In genomic region chr9:120020285-120020890, GRCm38 (mm10) we compare ENCODE assay signal across 8 mouse cellular contexts. TPM values are rescaled to one million over a fixed set of nuclear protein-coding genes. Genes with fewer than 3 reads are reported as not detected.
DNase-seq lines count a peak whose midpoint lies in the region; ATAC-seq and TF ChIP-seq lines count a peak whose summit lies in the region.

No protein-coding gene starts in this region.

- peak; percentile 83 to 90 for TF ChIP-seq CTCF in CH12.LX (conservative IDR thresholded peaks at IDR 0.05 in 1 of 2, IDR thresholded peaks at IDR 0.05 in 1 of 2; ENCODE audit: low read depth in 2 of 2, low read length in 2 of 2)
- TF ChIP-seq CTCF in cortical plate, adult 2 months (IDR thresholded peaks at IDR 0.05; ENCODE audit: extremely low read depth, insufficient read depth, low read length) = peak; percentile 56
- no peak for TF ChIP-seq CTCF in lung, adult 2 months (IDR thresholded peaks at IDR 0.05; ENCODE audit: insufficient read depth, low read length)

- no peaks in the 10 kb centered on the region for H3K79me2 ChIP-seq in CH12.LX (replicated peaks; ENCODE audit: control insufficient read depth, extremely low read depth, insufficient read depth, poor library complexity, severe bottlenecking)

- no peak overlapping the region for H3K4me2 ChIP-seq in CH12.LX (ENCODE audit: insufficient read depth, low read depth, poor library complexity, severe bottlenecking)

- peak; percentile 72 for TF ChIP-seq RAD21 in CH12.LX (IDR thresholded peaks at IDR 0.05; ENCODE audit: low read depth, low read length)

- no peak overlapping the region for H3K9ac ChIP-seq in CH12.LX (ENCODE audit: insufficient read depth, low read depth)

- 31% methylated on average over 7 of the region's 7 CpGs for WGBS in lung, adult 2 months

- H3K4me3 ChIP-seq in CH12.LX (replicated peaks in 1 of 3; ENCODE audit: low read depth in 2 of 3, low read length in 2 of 3, poor library complexity in 1 of 3) = no peak overlapping the region
- no peak overlapping the region for H3K4me3 ChIP-seq in cortical plate, adult 2 months (ENCODE audit: insufficient read depth, low read length)
- H3K4me3 ChIP-seq in lung, adult 2 months (replicated peaks; ENCODE audit: extremely low read depth, low read depth, low read length) = no peak overlapping the region

- in situ Hi-C loops in CH12.LX (cut with MboI; ENCODE audit: low pct_ligation_motif_present, low pct_unique_long_range_greater_than_20kb, low sequenced_read_pairs) = no loop called here

- H3K36me3 ChIP-seq in CH12.LX (replicated peaks in 1 of 2; ENCODE audit: control insufficient read depth in 1 of 2, insufficient read depth in 1 of 2, low read length in 1 of 2) = no peaks in the 10 kb centered on the region

- H3K4me1 ChIP-seq in CH12.LX (ENCODE audit: control insufficient read depth in 1 of 2, insufficient read depth in 2 of 2) = peaks cover 13 to 40% of the 10 kb centered on the region in 2 experiments
- H3K4me1 ChIP-seq in cortical plate, adult 2 months (ENCODE audit: control insufficient read depth, insufficient read depth, low read length) = no peaks in the 10 kb centered on the region
- no peaks in the 10 kb centered on the region for H3K4me1 ChIP-seq in lung, adult 2 months (ENCODE audit: control insufficient read depth, insufficient read depth, low read length)

- TF ChIP-seq EP300 in CH12.LX (IDR thresholded peaks at IDR 0.05; ENCODE audit: low read length) = no peak

- no peak overlapping the region for H3K27ac ChIP-seq in CH12.LX (ENCODE audit: insufficient read depth, low read depth)
- no peak overlapping the region for H3K27ac ChIP-seq in cortical plate, adult 2 months (ENCODE audit: insufficient read depth, low read length)

- TF ChIP-seq POLR2A in CH12.LX (IDR thresholded peaks at IDR 0.05; ENCODE audit: low read depth, low read length) = no peak
- TF ChIP-seq POLR2A in cortical plate, adult 2 months (IDR thresholded peaks at IDR 0.05; ENCODE audit: extremely low read depth, insufficient read depth, low read length) = no peak
- no peak for TF ChIP-seq POLR2A in lung, adult 2 months (IDR thresholded peaks at IDR 0.05; ENCODE audit: borderline replicate concordance, extremely low read depth, low read depth, low read length)

- DNase-seq in CH12.LX (ENCODE audit: extremely low read depth) = peak; percentile 71
- DNase-seq in R1 (ENCODE audit: low read depth, low spot score) = peak; percentile 84
- DNase-seq in heart, adult 8-10 months (ENCODE audit: low spot score) = peak; percentile 78
- DNase-seq in kidney, postnatal 25 days = peak; percentile 70 to 86
- peak; percentile 66 for DNase-seq in lung, adult 2 months
- DNase-seq in right cerebral cortex, postnatal 14 days = peak; percentile 85

- peaks cover 67% of the 10 kb centered on the region for H3K27me3 ChIP-seq in CH12.LX (replicated peaks)

- dilution Hi-C loops in CH12.LX (cut with MboI; ENCODE audit: extremely low pct_ligation_motif_present, extremely low pct_unique_long_range_greater_than_20kb, low sequenced_read_pairs) = no loop called here

- no peak for ATAC-seq in activated CD4-positive, CD25-positive, alpha-beta regulatory T cell, adult 4 months

- H3K9me3 ChIP-seq in CH12.LX (replicated peaks; ENCODE audit: low read length) = no peaks in the 10 kb centered on the region

TF ChIP-seq in CH12.LX, 34 proteins besides CTCF, POLR2A, EP300 and RAD21:
- TF ChIP-seq SMC3 (IDR thresholded peaks at IDR 0.05; ENCODE audit: low read depth, low read length) = peak; percentile 73
- TF ChIP-seq JUND (conservative IDR thresholded peaks at IDR 0.05; ENCODE audit: low read depth, low read length) = no peak
- no peak for TF ChIP-seq E2F4 (IDR thresholded peaks at IDR 0.05; ENCODE audit: insufficient replicate concordance, low read depth, low read length)
- no peak for TF ChIP-seq SIN3A (IDR thresholded peaks at IDR 0.05; ENCODE audit: low read length)
- TF ChIP-seq IRF4 (IDR thresholded peaks at IDR 0.05; ENCODE audit: low read depth, low read length) = no peak
- TF ChIP-seq MXI1 (IDR thresholded peaks at IDR 0.05; ENCODE audit: low read depth, low read length) = no peak
- 0 out of 2 replicates have a peak, but pooled peaks have one; percentile 2 for TF ChIP-seq ZC3H11A (IDR thresholded peaks at IDR 0.05; ENCODE audit: low read depth, low read length)
- peak; percentile 61; the same call in 1 of the 2 replicates for TF ChIP-seq MAFK (IDR thresholded peaks at IDR 0.05; ENCODE audit: insufficient replicate concordance, low read length)
- no peak for TF ChIP-seq CHD2 (IDR thresholded peaks at IDR 0.05; ENCODE audit: low read length)
- no peak for TF ChIP-seq CHD1 (IDR thresholded peaks at IDR 0.05; ENCODE audit: low read depth, low read length)
- no peak for TF ChIP-seq MEF2A (IDR thresholded peaks at IDR 0.05; ENCODE audit: borderline replicate concordance, low read depth, low read length)
- no peak for TF ChIP-seq MYC (IDR thresholded peaks at IDR 0.05; ENCODE audit: low read depth, low read length)

RNA-seq across cellular contexts. Expression of gene Xirp1, which starts 3.0 kb away (rescaled TPM):
- total RNA-seq in CH12.LX (2012; rRNA removed) (not detected in 2 replicates), CH12.LX (2014; rRNA removed) (not detected in 2 replicates)
- not detected in 2 replicates for polyA plus RNA-seq in CH12.LX (2012; ENCODE audit: insufficient read length, low read depth)
- polyA plus RNA-seq in cortical plate, adult 2 months (2012; rRNA removed) = 0.04 TPM in 2 replicates
- 100 to 1,000 TPM; 130 to 157 (median 141) TPM for total RNA-seq in heart, adult 8-10 months (2022)
- 0.62 and 2.7 TPM in 2 replicates for polyA plus RNA-seq in lung, adult 2 months (2012; rRNA removed)
- not detected for polyA plus RNA-seq in activated CD4-positive, CD25-positive, alpha-beta regulatory T cell, adult 4 months (2017; shearing (Covaris generic))

RNA-seq across cellular contexts. Expression of gene Csrnp1, which starts 35.9 kb away (rescaled TPM):
- total RNA-seq in CH12.LX (2012; rRNA removed) = 15.5 and 15.7 TPM in 2 replicates
- total RNA-seq in CH12.LX (2014; rRNA removed) = 5.7 and 8.6 TPM in 2 replicates
- 7.8 and 8.1 TPM in 2 replicates for polyA plus RNA-seq in CH12.LX (2012; ENCODE audit: insufficient read length, low read depth)
- 14.8 and 21.3 TPM in 2 replicates for polyA plus RNA-seq in cortical plate, adult 2 months (2012; rRNA removed)
- 10 to 100 TPM; 10.9 to 32.1 (median 16.1) TPM for total RNA-seq in heart, adult 8-10 months (2022)
- 53.3 and 110 TPM in 2 replicates for polyA plus RNA-seq in lung, adult 2 months (2012; rRNA removed)
- 10 to 100 TPM; 29.0 to 41.9 TPM for polyA plus RNA-seq in activated CD4-positive, CD25-positive, alpha-beta regulatory T cell, adult 4 months (2017; shearing (Covaris generic))

RNA-seq across cellular contexts. Expression of gene Cx3cr1, which starts 49.3 kb away (rescaled TPM):
- total RNA-seq in CH12.LX (2012; rRNA removed) (not detected in 2 replicates), CH12.LX (2014; rRNA removed) (not detected in 2 replicates)
- polyA plus RNA-seq in CH12.LX (2012; ENCODE audit: insufficient read length, low read depth) = 0.06 and 0.08 TPM in 2 replicates
- polyA plus RNA-seq in cortical plate, adult 2 months (2012; rRNA removed) = 38.2 and 40.9 TPM in 2 replicates
- 1 to 10 TPM in 2 of 4 experiments, under 1 TPM in 2; 0.89 to 1.3 (median 1.1) TPM for total RNA-seq in heart, adult 8-10 months (2022)
- polyA plus RNA-seq in lung, adult 2 months (2012; rRNA removed) = 8.4 and 10.9 TPM in 2 replicates
- polyA plus RNA-seq in activated CD4-positive, CD25-positive, alpha-beta regulatory T cell, adult 4 months (2017; shearing (Covaris generic)) = under 1 TPM in 1 of 2 experiments, not detected in 1; 0.43 TPM
